Mouse (Mus musculus) heart, embryonic 16.5 days (tissue): Measurements from ENCODE around the gene Mgat5. TPM values are rescaled to one million over a fixed set of nuclear protein-coding genes. Genes with fewer than 3 reads are reported as not detected.

Experiments used
- ATAC-seq: fragments of 200-750 bp; cut with Nextera tagmentation; replicated peaks from 2 replicates; pipeline ENCODE4 v1.8.0; 2017; ENCODE audit warnings: moderate number of reproducible peaks; ENCODE audit not compliant: insufficient read depth, low FRiP score; ENCODE audit errors: extremely low read depth
- H3K27ac ChIP-seq: fragments of 300-500 bp; sonication (generic); 2 replicates; pipeline ENCODE4 v1.5.1; 2014; ENCODE audit warnings: mild to moderate bottlenecking, low read length, control low read depth, moderate library complexity
- H3K27me3 ChIP-seq: fragments of 300-500 bp; sonication (generic); 2 replicates; pipeline ENCODE4 v1.6.1; 2014; ENCODE audit warnings: low read length, mixed read lengths; ENCODE audit not compliant: control insufficient read depth, insufficient read depth
- H3K36me3 ChIP-seq: fragments of 300-500 bp; sonication (generic); 2 replicates; pipeline ENCODE4 v1.6.1; 2014; ENCODE audit not compliant: control insufficient read depth, insufficient read depth
- H3K4me1 ChIP-seq: fragments of 300-500 bp; sonication (generic); 2 replicates; pipeline ENCODE4 v1.6.1; 2014; ENCODE audit warnings: low read length, mixed read lengths; ENCODE audit not compliant: control insufficient read depth, insufficient read depth
- H3K4me2 ChIP-seq: fragments of 300-500 bp; sonication (generic); 2 replicates; pipeline ENCODE4 v1.6.1; 2014; ENCODE audit warnings: low read depth, mild to moderate bottlenecking, control low read depth, low read length
- H3K4me3 ChIP-seq: fragments of 300-500 bp; sonication (generic); 2 replicates; pipeline ENCODE4 v1.5.1; 2014; ENCODE audit warnings: mild to moderate bottlenecking, control low read depth, low read length
- H3K9ac ChIP-seq: fragments of 300-500 bp; sonication (generic); 2 replicates; pipeline ENCODE4 v1.6.1; 2014; ENCODE audit warnings: low read length, control low read depth
- H3K9me3 ChIP-seq: fragments of 300-500 bp; sonication (generic); replicated peaks from 2 replicates; pipeline ENCODE4 v1.6.1; 2016; ENCODE audit warnings: low read length; ENCODE audit not compliant: control insufficient read depth
- WGBS: fragments of 180-500 bp; shearing (Covaris S2); extraction: QIAGEN DNeasy Blood & Tissue Kit; methylation state at CpG from one replicate; pipeline ENCODE4 v1.1.7; 2014; 5-methylcytosine and 5-hydroxymethylcytosine counted together
- polyA plus RNA-seq: library from polyadenylated mRNA; unstranded; fragments of >200 nt; fragmentation: Nextera tagmentation; extraction: Ambion mirVana; gene quantifications from 2 replicates; pipeline ENCODE4 v1.2.1, GENCODE M21; 2015

Gene Mgat5
- polyA plus RNA-seq, 1 experiment from 2014 or later = 5.1 TPM

- Histone ChIP-seq H3K9ac (no peak overlapping the region), H3K4me2 (no peak overlapping the region), H3K4me1 (peaks cover 21% of the 10 kb centered on the region), H3K36me3 (no peaks in the 10 kb centered on the region), H3K9me3 (no peaks in the 10 kb centered on the region), H3K27ac (no peak overlapping the region), H3K27me3 (no peaks in the 10 kb centered on the region), H3K4me3 (no peak overlapping the region)
- ATAC-seq = no peak
- 77% methylated on average over 3 of the region's 3 CpGs for WGBS
These were observed 8.6 kb downstream of the Mgat5 start for GRCm38 (mm10) chr1:127213434-127213833.

GRCm38 (mm10) chr1:127214585-127215232 lies 9.9 kb downstream of the Mgat5 start:
- no peaks in the 10 kb centered on the region for H3K36me3 ChIP-seq
- H3K9me3 ChIP-seq = no peaks in the 10 kb centered on the region
- no peak overlapping the region for H3K4me3 ChIP-seq
- no peak for ATAC-seq
- H3K4me1 ChIP-seq = peaks cover 21% of the 10 kb centered on the region
- no peak overlapping the region for H3K27ac ChIP-seq
- H3K9ac ChIP-seq = no peak overlapping the region
- 90% methylated on average over 8 of the region's 8 CpGs for WGBS
- H3K4me2 ChIP-seq = no peak overlapping the region
- no peaks in the 10 kb centered on the region for H3K27me3 ChIP-seq

GRCm38 (mm10) chr1:127216979-127217378 lies 12.2 kb downstream of the Mgat5 start:
- WGBS = 47% methylated on average over 2 of the region's 2 CpGs
- ATAC-seq = no peak
- H3K4me1 ChIP-seq = peaks cover 14% of the 10 kb centered on the region
- no peaks in the 10 kb centered on the region for H3K27me3 ChIP-seq
- no peak overlapping the region for H3K4me3 ChIP-seq
- no peak overlapping the region for H3K9ac ChIP-seq
- no peak overlapping the region for H3K27ac ChIP-seq
- H3K9me3 ChIP-seq = no peaks in the 10 kb centered on the region
- H3K36me3 ChIP-seq = no peaks in the 10 kb centered on the region
- no peak overlapping the region for H3K4me2 ChIP-seq

GRCm38 (mm10) chr1:127217665-127218064 lies 12.8 kb downstream of the Mgat5 start:
- Histone ChIP-seq H3K27me3 (no peaks in the 10 kb centered on the region), H3K27ac (no peak overlapping the region), H3K4me2 (no peak overlapping the region), H3K9me3 (no peaks in the 10 kb centered on the region), H3K36me3 (no peaks in the 10 kb centered on the region), H3K9ac (no peak overlapping the region), H3K4me1 (peaks cover 12% of the 10 kb centered on the region), H3K4me3 (no peak overlapping the region)
- 61% methylated on average over 4 of the region's 4 CpGs for WGBS
- no peak for ATAC-seq

GRCm38 (mm10) chr1:127218182-127218581 lies 13.4 kb downstream of the Mgat5 start:
- Histone ChIP-seq H3K4me1 (peaks cover 12% of the 10 kb centered on the region), H3K4me2 (no peak overlapping the region), H3K9ac (no peak overlapping the region), H3K36me3 (no peaks in the 10 kb centered on the region), H3K27ac (no peak overlapping the region), H3K4me3 (no peak overlapping the region), H3K27me3 (no peaks in the 10 kb centered on the region), H3K9me3 (no peaks in the 10 kb centered on the region)
- ATAC-seq = no peak
- WGBS = 82% methylated on average over 7 of the region's 7 CpGs

- H3K27ac ChIP-seq = no peak overlapping the region
- WGBS = 79% methylated on average over 4 of the region's 4 CpGs
These were observed 14.3 kb downstream of the Mgat5 start for GRCm38 (mm10) chr1:127219161-127219560.

GRCm38 (mm10) chr1:127219621-127220020 lies 14.8 kb downstream of the Mgat5 start:
- Histone ChIP-seq H3K4me2 (no peak overlapping the region), H3K27me3 (no peaks in the 10 kb centered on the region), H3K4me3 (no peak overlapping the region), H3K4me1 (peaks cover 12% of the 10 kb centered on the region), H3K9ac (no peak overlapping the region), H3K36me3 (no peaks in the 10 kb centered on the region), H3K27ac (no peak overlapping the region), H3K9me3 (no peaks in the 10 kb centered on the region)
- WGBS = 81% methylated on average over 4 of the region's 4 CpGs
- ATAC-seq = no peak

More at GRCm38 (mm10) chr1:127219161-127219560, 14.3 kb downstream of the Mgat5 start:
- no peak overlapping the region for H3K9ac ChIP-seq
- no peaks in the 10 kb centered on the region for H3K27me3 ChIP-seq
- peaks cover 12% of the 10 kb centered on the region for H3K4me1 ChIP-seq
- H3K36me3 ChIP-seq = no peaks in the 10 kb centered on the region
- ATAC-seq = no peak
- H3K4me3 ChIP-seq = no peak overlapping the region
- H3K4me2 ChIP-seq = no peak overlapping the region
- no peaks in the 10 kb centered on the region for H3K9me3 ChIP-seq

- 80% methylated on average over 8 of the region's 8 CpGs for WGBS
- no peak overlapping the region for H3K9ac ChIP-seq
- no peak for ATAC-seq
These were observed 17.4 kb downstream of the Mgat5 start for GRCm38 (mm10) chr1:127221998-127222736.

GRCm38 (mm10) chr1:127225060-127225459 lies 20.2 kb downstream of the Mgat5 start:
- 61% methylated on average over 5 of the region's 5 CpGs for WGBS
- Histone ChIP-seq H3K9me3 (no peaks in the 10 kb centered on the region), H3K36me3 (no peaks in the 10 kb centered on the region), H3K27ac (no peak overlapping the region), H3K4me1 (no peaks in the 10 kb centered on the region), H3K9ac (no peak overlapping the region), H3K27me3 (no peaks in the 10 kb centered on the region), H3K4me2 (no peak overlapping the region), H3K4me3 (no peak overlapping the region)
- no peak for ATAC-seq

More at GRCm38 (mm10) chr1:127221998-127222736, 17.4 kb downstream of the Mgat5 start:
- H3K4me2 ChIP-seq = no peak overlapping the region
- H3K9me3 ChIP-seq = no peaks in the 10 kb centered on the region
- peaks cover 7% of the 10 kb centered on the region for H3K4me1 ChIP-seq
- no peaks in the 10 kb centered on the region for H3K36me3 ChIP-seq
- H3K27me3 ChIP-seq = no peaks in the 10 kb centered on the region
- no peak overlapping the region for H3K4me3 ChIP-seq
- H3K27ac ChIP-seq = no peak overlapping the region
